Mouse (Mus musculus) spleen, adult 2 months (tissue): ENCODE results near the gene Mst1. TPM values are rescaled to one million over a fixed set of nuclear protein-coding genes. Genes with fewer than 3 reads are reported as not detected.

Source experiments
- DNase-seq, 2 experiments: peaks; one replicate each; pipeline versions ENCODE4 v3.0.0 to v3.0.0-alpha.2; 2012 to 2021; ENCODE audit warnings: low spot score in 2 of 2, low read depth in 1 of 2
- H3K27ac ChIP-seq: fragments of 200-500 bp; 2 replicates; pipeline ENCODE4 v1.5.1; 2012; ENCODE audit warnings: low read length, inconsistent platforms; ENCODE audit not compliant: insufficient read depth
- H3K27me3 ChIP-seq: fragments of 200-500 bp; 2 replicates; pipeline ENCODE4 v1.6.1; 2012; ENCODE audit warnings: mild to moderate bottlenecking, moderate library complexity, low read length, inconsistent platforms; ENCODE audit not compliant: control insufficient read depth, insufficient read depth
- H3K36me3 ChIP-seq: fragments of 200-500 bp; 2 replicates; pipeline ENCODE4 v1.6.1; 2012; ENCODE audit warnings: mild to moderate bottlenecking, low read length, inconsistent platforms; ENCODE audit not compliant: control insufficient read depth, insufficient read depth
- H3K4me1 ChIP-seq: fragments of 200-500 bp; 2 replicates; pipeline ENCODE4 v1.6.1; 2011; ENCODE audit warnings: inconsistent platforms; ENCODE audit not compliant: control insufficient read depth, insufficient read depth, insufficient read length
- H3K4me3 ChIP-seq: fragments of 200-500 bp; 2 replicates; pipeline ENCODE4 v1.5.1; 2011; ENCODE audit warnings: mild to moderate bottlenecking, inconsistent platforms; ENCODE audit not compliant: insufficient read depth, insufficient read length; ENCODE audit errors: extremely low read depth
- CTCF ChIP-seq: fragments of 200-500 bp; IDR thresholded peaks from 2 replicates; pipeline ENCODE4 v1.5.1; 2011; ENCODE audit warnings: mild to moderate bottlenecking, inconsistent platforms; ENCODE audit not compliant: insufficient read depth, insufficient read length, insufficient replicate concordance; ENCODE audit errors: extremely low read depth
- POLR2A ChIP-seq: fragments of 200-500 bp; IDR thresholded peaks from 2 replicates; pipeline ENCODE4 v1.6.1; 2011; ENCODE audit warnings: low read depth, low read length, inconsistent platforms
- WGBS: fragments of 180-500 bp; shearing (Covaris S2); methylation state at CpG from one replicate; pipeline ENCODE4 v1.1.7; 2018; 5-methylcytosine and 5-hydroxymethylcytosine counted together
- polyA plus RNA-seq: library from polyadenylated mRNA; depleted of rRNA; stranded (reverse); fragments of >200 nt; gene quantifications from 2 replicates; pipeline ENCODE4 v1.2.3, GENCODE M21; 2012

Mst1 gene
- polyA plus RNA-seq, 1 experiment, result 1.5 TPM

DNA sequence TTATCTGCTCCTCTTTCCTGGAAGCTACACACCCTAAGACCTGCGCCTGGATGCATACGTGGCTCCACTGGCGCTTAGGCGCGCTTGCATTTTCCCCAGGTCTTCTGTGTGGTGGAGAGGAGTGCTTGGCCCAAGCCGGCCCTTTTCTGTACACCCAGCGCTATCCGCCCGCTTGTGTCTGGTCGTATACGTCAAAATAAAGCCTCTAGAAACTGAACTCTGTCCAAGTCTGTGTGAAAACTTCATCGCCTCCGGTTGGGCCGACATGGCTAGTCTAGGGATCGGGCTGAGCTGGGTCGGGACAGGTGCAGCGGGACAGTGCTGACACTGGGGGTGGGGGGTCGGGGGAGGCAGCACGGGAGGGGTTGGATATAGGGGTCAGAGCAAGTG lies 31.7 kb upstream of the Mst1 start:
- peak overlapping the region; percentile 51; the same call in 1 of the 2 replicates for H3K4me3 ChIP-seq
- no peak for DNase-seq
- H3K4me1 ChIP-seq, result peaks cover 7% of the 10 kb centered on the region; the same call in 1 of the 2 replicates
- H3K36me3 ChIP-seq, result peaks cover 26% of the 10 kb centered on the region
- TF ChIP-seq CTCF (no peak), POLR2A (no peak)
- WGBS, result 1% methylated on average over 19 of the region's 19 CpGs
- no peaks in the 10 kb centered on the region for H3K27me3 ChIP-seq
- 0 out of 2 replicates have a peak overlapping the region, but pooled peaks have one; percentile 16 for H3K27ac ChIP-seq

DNA sequence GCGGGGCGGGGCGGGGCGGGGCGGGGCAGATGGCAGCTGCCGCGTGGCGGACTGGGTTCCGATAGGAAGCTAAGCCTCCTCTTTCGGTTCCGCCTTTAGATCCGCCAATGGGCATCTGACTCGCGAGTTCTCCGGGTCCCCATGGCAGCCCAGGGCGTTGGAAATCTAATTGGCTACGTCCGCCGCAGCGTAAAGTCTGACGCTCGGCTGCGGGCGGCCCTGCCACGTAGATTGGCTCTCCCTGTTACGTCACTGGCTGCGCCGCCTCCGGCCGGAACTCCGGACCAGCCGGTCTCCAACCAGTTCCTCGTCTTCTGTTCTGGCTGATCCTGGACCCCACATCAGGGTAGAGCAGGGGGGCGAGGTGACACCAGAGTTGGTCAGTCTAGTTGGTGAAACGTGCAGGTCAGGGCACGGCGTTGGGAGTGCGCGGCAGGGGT lies 31.2 kb upstream of the Mst1 start, which contains the start of gene Gmppb:
Gene Gmppb (plus strand): TSS at position 227 of the 440 bp plus-strand sequence.
- TF ChIP-seq POLR2A, result peak; percentile 57
- TF ChIP-seq CTCF, result no peak
- Histone ChIP-seq H3K27me3 (no peaks in the 10 kb centered on the region), H3K36me3 (peaks cover 29% of the 10 kb centered on the region), H3K4me1 (peaks cover 7% of the 10 kb centered on the region; the same call in 1 of the 2 replicates), H3K27ac (peak within 1 kb of the TSS; percentile 70), H3K4me3 (peak within 1 kb of the TSS; percentile 89)
- WGBS, result under 1% methylated on average over 36 of the region's 39 CpGs
- DNase-seq, result peak; percentile 95 to 96

DNA sequence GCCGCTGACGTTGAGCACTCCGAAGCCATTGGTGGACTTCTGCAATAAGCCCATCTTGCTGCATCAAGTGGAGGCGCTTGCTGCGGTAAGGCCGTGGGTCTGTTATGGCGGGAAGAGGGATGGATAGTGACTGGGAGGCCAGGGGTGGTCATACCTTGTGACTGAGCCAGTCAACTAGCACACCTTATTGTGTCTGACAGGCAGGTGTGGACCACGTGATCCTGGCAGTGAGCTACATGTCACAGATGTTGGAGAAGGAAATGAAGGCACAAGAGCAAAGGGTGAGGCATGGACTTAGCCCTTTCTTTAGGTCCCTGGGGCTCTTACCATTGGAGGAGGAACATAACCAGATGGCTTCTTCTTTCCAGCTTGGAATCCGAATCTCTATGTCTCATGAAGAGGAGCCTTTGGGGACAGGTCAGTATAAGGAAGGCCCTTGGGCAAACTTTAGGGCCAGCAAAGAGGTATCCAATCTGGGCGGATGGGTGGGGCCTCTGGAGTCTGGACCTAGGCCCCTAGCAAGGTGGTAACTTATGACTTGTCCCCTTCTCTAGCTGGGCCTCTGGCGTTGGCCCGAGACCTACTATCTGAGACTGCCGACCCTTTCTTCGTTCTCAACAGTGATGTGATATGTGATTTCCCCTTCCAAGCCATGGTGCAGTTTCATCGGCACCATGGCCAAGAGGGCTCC lies 30.5 kb upstream of the Mst1 start:
- Histone ChIP-seq H3K36me3 (peaks cover 34% of the 10 kb centered on the region), H3K4me3 (peak overlapping the region; percentile 89), H3K27me3 (no peaks in the 10 kb centered on the region), H3K4me1 (peaks cover 7% of the 10 kb centered on the region; the same call in 1 of the 2 replicates), H3K27ac (peak overlapping the region; percentile 70)
- no peak for DNase-seq
- no peak for TF ChIP-seq POLR2A
- no peak for TF ChIP-seq CTCF
- 41% methylated on average over 15 of the region's 15 CpGs for WGBS

DNA sequence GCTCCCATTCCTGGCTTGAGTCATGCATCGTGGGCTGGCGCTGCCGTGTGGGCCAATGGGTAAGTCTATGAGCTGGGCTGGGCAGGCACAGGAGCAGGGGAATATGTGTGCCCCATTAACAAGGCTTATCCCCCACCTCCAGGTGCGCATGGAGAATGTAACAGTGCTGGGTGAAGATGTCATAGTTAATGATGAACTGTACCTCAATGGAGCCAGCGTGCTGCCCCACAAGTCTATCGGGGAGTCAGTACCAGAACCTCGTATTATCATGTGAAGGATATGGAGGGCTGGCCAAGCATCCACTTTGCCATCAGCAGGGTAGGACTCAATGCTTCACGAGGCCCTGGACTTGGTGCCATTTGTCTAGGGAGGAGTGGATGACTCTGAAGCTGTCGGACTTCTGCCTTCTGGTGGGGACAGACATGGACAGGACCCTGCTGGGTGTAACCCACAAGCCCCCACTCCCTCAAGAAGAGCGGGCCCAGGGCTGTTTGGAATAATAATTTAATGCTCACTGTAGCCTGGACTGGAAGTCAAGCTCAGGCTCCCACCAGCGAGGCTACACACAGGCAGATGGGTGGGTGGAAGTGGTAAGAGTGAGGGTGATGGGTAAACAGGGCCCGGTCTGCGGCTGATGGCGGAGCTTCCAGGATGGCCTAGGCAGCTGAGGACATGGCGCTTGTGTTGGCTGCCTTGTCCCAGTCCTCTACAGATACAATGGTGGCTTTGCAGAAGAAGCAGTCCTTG lies 28.9 kb upstream of the Mst1 start:
- Histone ChIP-seq H3K36me3 (peaks cover 27% of the 10 kb centered on the region), H3K27ac (no peak overlapping the region), H3K4me1 (peaks cover 7% of the 10 kb centered on the region; the same call in 1 of the 2 replicates), H3K4me3 (no peak overlapping the region), H3K27me3 (no peaks in the 10 kb centered on the region)
- TF ChIP-seq POLR2A (no peak), CTCF (no peak)
- 94% methylated on average over 15 of the region's 15 CpGs for WGBS
- no peak for DNase-seq

DNA sequence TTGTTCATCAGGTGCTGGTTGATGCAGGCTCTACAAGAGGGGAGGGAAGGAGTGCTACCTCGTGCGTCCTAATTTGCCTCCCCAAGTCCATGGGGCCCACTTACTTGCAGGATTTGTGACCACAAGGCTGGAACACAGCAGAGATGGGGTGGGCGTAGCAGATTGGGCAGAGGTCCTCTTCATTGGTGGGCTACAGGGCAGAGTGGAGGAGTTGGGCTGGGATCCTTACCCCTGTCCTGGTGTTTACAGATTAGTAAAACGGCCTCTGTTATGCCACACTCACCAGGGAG lies 28.4 kb upstream of the Mst1 start:
- peaks cover 7% of the 10 kb centered on the region; the same call in 1 of the 2 replicates for H3K4me1 ChIP-seq
- H3K27ac ChIP-seq, result no peak overlapping the region
- H3K27me3 ChIP-seq, result no peaks in the 10 kb centered on the region
- peaks cover 28% of the 10 kb centered on the region for H3K36me3 ChIP-seq
- TF ChIP-seq POLR2A, result no peak
- no peak for TF ChIP-seq CTCF
- 86% methylated on average over 4 of the region's 4 CpGs for WGBS
- H3K4me3 ChIP-seq, result no peak overlapping the region
- no peak for DNase-seq

DNA sequence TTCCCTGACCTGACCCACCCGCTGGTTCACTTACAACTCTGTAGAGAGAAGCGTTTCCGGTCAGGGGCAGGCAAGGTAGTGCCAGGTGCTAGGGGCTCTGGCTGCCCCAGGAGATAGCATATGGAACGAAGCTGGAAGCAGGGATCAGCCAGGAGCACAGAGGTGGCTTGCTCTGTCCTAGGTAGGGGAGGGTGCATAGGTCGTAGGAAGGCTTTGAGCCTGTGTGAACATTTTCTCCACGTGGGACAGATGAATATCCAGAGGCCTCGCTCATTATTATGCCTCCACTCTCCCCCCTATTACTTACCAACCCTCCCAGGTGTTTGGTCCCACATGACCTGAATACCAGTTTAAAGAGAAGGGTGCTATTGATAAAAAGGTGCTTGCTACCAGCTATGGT lies 27.8 kb upstream of the Mst1 start:
- no peaks in the 10 kb centered on the region for H3K27me3 ChIP-seq
- WGBS, result 78% methylated on average over 7 of the region's 7 CpGs
- H3K36me3 ChIP-seq, result peaks cover 34% of the 10 kb centered on the region
- H3K27ac ChIP-seq, result no peak overlapping the region
- H3K4me1 ChIP-seq, result peaks cover 7% of the 10 kb centered on the region; the same call in 1 of the 2 replicates
- TF ChIP-seq CTCF (no peak), POLR2A (no peak)
- no peak overlapping the region for H3K4me3 ChIP-seq
- DNase-seq, result no peak

DNA sequence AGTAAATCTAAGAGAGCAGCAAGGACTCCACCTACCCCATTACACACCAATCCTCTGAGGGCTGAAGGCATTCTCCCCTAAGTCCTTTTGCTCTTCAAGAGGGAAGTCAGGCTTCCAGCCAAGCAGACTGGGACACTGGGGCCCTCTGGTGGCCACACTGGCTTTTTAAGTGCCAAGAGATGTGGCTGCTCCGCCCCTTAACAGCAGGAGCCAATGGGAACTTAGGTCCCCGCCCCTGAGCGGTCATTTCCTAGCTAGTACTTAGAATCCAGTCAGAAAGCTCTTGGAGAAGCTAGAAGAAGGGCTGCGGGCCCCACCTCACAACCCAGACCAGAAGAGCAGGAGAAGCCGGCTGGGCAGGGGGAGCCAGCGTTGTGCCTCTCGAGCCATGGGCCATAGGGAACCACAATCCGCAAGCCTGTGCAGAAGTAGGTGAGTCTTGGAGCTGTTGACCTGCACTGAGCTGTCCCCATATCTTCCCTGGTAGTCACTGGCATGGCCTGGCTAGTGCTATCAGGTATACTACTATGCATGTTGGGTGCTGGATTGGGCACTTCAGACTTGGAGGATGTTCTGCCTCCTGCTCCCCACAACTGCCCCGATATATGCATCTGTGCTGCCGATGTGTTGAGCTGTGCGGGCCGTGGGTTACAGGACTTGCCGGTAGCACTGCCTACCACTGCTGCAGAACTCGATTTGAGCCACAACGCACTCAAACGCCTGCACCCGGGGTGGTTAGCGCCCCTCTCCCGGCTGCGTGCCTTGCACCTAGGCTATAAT lies 27.2 kb upstream of the Mst1 start, which contains the start of gene Amigo3:
Gene Amigo3 (plus strand): TSS at position 275 of the 780 bp plus-strand sequence.
- TF ChIP-seq POLR2A (no peak), CTCF (peak; percentile 90)

More for the DNA sequence above, 27.2 kb upstream of the Mst1 start, which contains the start of gene Amigo3:
- H3K27ac ChIP-seq, result no peak within 1 kb of the TSS
- peaks cover 40% of the 10 kb centered on the region for H3K36me3 ChIP-seq
- no peak within 1 kb of the TSS for H3K4me3 ChIP-seq
- WGBS, result 56% methylated on average over 20 of the region's 20 CpGs
- peaks cover 7% of the 10 kb centered on the region; the same call in 1 of the 2 replicates for H3K4me1 ChIP-seq
- DNase-seq, result peak; percentile 87 to 94
- H3K27me3 ChIP-seq, result no peaks in the 10 kb centered on the region
